Mouse (Mus musculus) midbrain, embryonic 14.5 days (tissue): ENCODE results near the gene Plk3. TPM values are rescaled to one million over a fixed set of nuclear protein-coding genes. Genes with fewer than 3 reads are reported as not detected.

ENCODE experiments used
- ATAC-seq: fragments of 200-750 bp; cut with Nextera tagmentation; 2 replicates; pipeline ENCODE4 v1.8.0; 2017; ENCODE audit warnings: moderate number of reproducible peaks, moderate library complexity; ENCODE audit not compliant: low FRiP score, low TSS enrichment
- DNase-seq: peaks from one replicate; pipeline ENCODE4 v3.0.0-alpha.2; 2015
- H3K27ac ChIP-seq: fragments of 300-500 bp; sonication (generic); replicated peaks from 2 replicates; pipeline ENCODE4 v1.5.1; 2014; ENCODE audit warnings: mild to moderate bottlenecking, low read depth, low read length, moderate library complexity
- H3K27me3 ChIP-seq: fragments of 300-500 bp; sonication (generic); 2 replicates; pipeline ENCODE4 v1.6.1; 2014; ENCODE audit warnings: low read length, control low read depth, mixed read lengths; ENCODE audit not compliant: control insufficient read depth, insufficient read depth
- H3K36me3 ChIP-seq: fragments of 300-500 bp; sonication (generic); 2 replicates; pipeline ENCODE4 v1.6.1; 2014; ENCODE audit warnings: low read length, control low read depth; ENCODE audit not compliant: control insufficient read depth, insufficient read depth
- H3K4me1 ChIP-seq: fragments of 300-500 bp; sonication (generic); 2 replicates; pipeline ENCODE4 v1.6.1; 2014; ENCODE audit warnings: mild to moderate bottlenecking, antibody characterized with exemption, low read length, control low read depth; ENCODE audit not compliant: control insufficient read depth, insufficient read depth
- H3K4me2 ChIP-seq: fragments of 300-500 bp; sonication (generic); 2 replicates; pipeline ENCODE4 v1.6.1; 2014; ENCODE audit warnings: mild to moderate bottlenecking, low read length, moderate library complexity
- H3K4me3 ChIP-seq: fragments of 300-500 bp; sonication (generic); replicated peaks from 2 replicates; pipeline ENCODE4 v1.5.1; 2014; ENCODE audit warnings: low read depth, low read length
- H3K9ac ChIP-seq: fragments of 300-500 bp; sonication (generic); replicated peaks from 2 replicates; pipeline ENCODE4 v1.6.1; 2014; ENCODE audit warnings: mild to moderate bottlenecking, low read length, moderate library complexity
- H3K9me3 ChIP-seq: fragments of 300-500 bp; sonication (generic); 2 replicates; pipeline ENCODE4 v1.6.1; 2016; ENCODE audit warnings: low read length, control low read depth, mixed read lengths; ENCODE audit not compliant: control insufficient read depth
- WGBS: fragments of 180-500 bp; shearing (Covaris S2); extraction: QIAGEN DNeasy Blood & Tissue Kit; methylation state at CpG from one replicate; pipeline ENCODE4 v1.1.7; 2014; 5-methylcytosine and 5-hydroxymethylcytosine counted together
- polyA plus RNA-seq: library from polyadenylated mRNA; unstranded; fragments of >200 nt; fragmentation: Nextera tagmentation; extraction: Ambion mirVana; gene quantifications from 2 replicates; pipeline ENCODE4 v1.2.1, GENCODE M21; 2014

The Plk3 gene
- polyA plus RNA-seq, 1 experiment from 2014 or later, result 17.5 TPM

DNA sequence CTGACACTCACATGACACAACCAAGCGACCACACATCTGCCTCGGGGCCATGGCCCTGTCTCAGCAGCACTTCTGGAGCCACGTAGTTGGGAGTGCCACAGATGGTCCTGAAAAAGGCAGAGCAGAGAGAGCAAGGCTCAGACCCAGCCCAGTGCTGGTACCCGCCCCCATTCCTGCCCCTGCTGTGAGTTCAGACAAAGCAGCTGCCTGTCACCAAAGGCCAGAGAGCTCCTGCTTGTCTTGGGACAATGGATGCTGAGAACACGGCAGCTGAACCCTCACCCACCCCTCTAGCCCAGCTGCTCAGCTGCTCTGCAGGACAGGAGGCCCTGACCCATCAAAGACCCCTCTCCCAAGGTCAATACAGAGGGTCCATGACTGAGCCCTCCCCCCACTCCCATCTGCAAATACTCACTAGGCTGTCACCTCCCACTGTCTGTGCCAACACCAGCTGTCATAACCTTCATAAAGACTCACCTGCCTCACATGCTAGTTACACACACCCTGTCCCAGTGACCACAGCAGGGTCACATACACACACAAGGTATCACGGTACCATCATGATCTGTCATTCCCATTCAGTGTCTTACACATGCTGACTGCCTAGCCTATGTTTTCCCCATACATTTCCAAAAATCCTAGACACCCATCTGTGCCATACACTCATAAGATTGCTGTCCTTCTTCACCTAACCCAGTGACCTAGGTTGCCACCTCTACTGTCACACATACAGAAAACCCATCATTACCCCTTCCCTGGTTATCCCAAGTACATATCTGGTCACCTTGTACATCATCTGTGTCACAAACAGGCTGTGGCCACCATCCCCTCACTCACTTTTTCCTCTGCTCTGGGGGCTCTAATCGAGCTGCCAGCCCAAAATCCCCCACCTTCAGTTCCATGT is 1.6 kb downstream of the Plk3 start:
- ATAC-seq (peak; percentile 47), DNase-seq (peak; percentile 64)
- H3K36me3 ChIP-seq, result peaks cover 23% of the 10 kb centered on the region
- peak overlapping the region; percentile 86 for H3K4me2 ChIP-seq
- no peaks in the 10 kb centered on the region for H3K9me3 ChIP-seq
- H3K4me1 ChIP-seq, result peaks cover 18% of the 10 kb centered on the region
- H3K9ac ChIP-seq, result peak overlapping the region; percentile 82
- 6% methylated on average over 7 of the region's 7 CpGs for WGBS
- peak overlapping the region; percentile 55 for H3K27ac ChIP-seq
- H3K4me3 ChIP-seq, result peak overlapping the region; percentile 94
- no peaks in the 10 kb centered on the region for H3K27me3 ChIP-seq

DNA sequence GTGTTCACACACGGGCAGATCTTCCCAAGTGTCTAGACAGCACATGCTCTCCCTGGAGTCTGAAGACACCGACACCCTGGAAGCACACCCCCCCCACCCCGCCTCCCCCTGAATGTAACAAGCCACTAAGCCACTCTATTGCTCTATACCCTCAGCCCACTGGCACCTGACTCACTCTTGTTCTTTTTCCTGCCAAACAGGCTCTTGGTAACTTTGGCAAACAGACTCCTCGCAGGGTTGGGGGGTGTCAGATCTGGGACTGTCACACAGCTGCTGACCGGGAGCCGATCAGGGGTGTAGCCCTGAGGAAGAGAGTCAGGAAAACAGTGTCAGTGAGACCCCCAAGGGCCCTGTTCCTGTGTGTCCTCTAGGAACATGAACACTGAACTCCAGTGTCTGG is 2.6 kb downstream of the Plk3 start:
- Histone ChIP-seq H3K4me3 (no peak overlapping the region), H3K9ac (no peak overlapping the region; the same call in 1 of the 2 replicates), H3K27ac (no peak overlapping the region; the same call in 1 of the 2 replicates), H3K27me3 (no peaks in the 10 kb centered on the region), H3K36me3 (peaks cover 24% of the 10 kb centered on the region), H3K4me1 (peaks cover 18% of the 10 kb centered on the region), H3K4me2 (peak overlapping the region; percentile 86), H3K9me3 (no peaks in the 10 kb centered on the region)
- ATAC-seq (no peak), DNase-seq (no peak)
- WGBS, result 40% methylated on average over 6 of the region's 6 CpGs

DNA sequence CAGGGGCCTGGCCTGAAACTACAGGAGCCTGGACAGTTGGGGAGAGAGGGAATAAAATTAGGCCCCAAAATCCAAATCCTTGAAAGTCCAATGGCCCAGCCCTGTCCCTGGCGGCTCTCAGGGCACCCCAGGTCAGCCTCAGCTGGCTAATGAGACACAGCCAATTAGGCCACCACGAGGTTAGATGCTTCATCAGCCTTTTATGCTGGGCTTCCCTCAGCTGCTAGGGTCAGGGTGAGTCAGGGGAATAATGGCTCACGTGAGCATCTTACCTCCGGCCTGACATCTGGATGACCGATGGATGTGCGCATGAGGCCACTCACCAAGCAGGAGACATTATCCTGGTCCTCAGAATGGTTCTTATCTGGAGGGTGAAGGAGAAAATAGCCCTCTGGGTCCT is 3.0 kb downstream of the Plk3 start:
- H3K27ac ChIP-seq, result no peak overlapping the region
- no peak for ATAC-seq
- H3K4me2 ChIP-seq, result no peak overlapping the region
- H3K27me3 ChIP-seq, result no peaks in the 10 kb centered on the region
- H3K9me3 ChIP-seq, result no peaks in the 10 kb centered on the region
- H3K4me3 ChIP-seq, result no peak overlapping the region
- H3K9ac ChIP-seq, result no peak overlapping the region
- H3K36me3 ChIP-seq, result peaks cover 24% of the 10 kb centered on the region
- H3K4me1 ChIP-seq, result peaks cover 20% of the 10 kb centered on the region
- 49% methylated on average over 6 of the region's 6 CpGs for WGBS
- no peak for DNase-seq

DNA sequence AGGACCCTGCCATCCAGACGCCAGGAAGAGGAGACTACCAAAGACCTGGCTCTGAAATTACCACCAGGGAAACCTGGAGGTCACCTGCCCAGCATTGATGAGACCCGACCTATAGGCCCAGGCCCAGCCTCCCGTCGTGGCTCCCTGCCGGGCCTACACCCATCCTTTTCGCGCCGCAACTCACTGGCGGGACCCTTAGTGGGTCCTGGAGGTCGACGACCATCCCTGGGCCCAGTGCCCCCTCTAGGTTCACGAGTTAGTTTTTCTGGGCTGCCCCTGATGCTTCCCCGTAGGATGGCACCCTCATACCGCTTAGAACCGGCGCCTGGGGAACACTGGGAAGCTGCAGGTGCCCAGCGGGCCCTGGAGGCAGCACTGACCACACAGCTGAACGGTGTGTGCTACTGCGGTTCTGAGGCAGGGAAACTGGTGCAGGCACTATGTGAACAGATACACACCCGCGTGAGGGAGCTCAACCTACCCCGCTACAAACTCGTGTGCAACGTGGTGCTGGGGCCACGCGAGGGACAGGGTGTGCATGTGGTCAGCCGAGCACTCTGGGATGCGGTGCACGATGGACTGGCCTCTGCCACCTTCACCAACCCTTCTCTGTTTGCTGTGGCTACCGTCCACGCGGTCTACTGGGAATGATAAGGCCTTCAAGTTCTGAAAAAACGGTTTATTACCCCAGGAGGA is 5.6 kb downstream of the Plk3 start:
- DNase-seq, result no peak
- no peak overlapping the region for H3K9ac ChIP-seq
- 90% methylated on average over 33 of the region's 33 CpGs for WGBS
- no peak overlapping the region for H3K4me3 ChIP-seq
- H3K27me3 ChIP-seq, result no peaks in the 10 kb centered on the region
- no peak for ATAC-seq
- H3K36me3 ChIP-seq, result peaks cover 24% of the 10 kb centered on the region
- no peaks in the 10 kb centered on the region for H3K9me3 ChIP-seq
- H3K4me2 ChIP-seq, result no peak overlapping the region
- H3K4me1 ChIP-seq, result peaks cover 34% of the 10 kb centered on the region
- H3K27ac ChIP-seq, result no peak overlapping the region

DNA sequence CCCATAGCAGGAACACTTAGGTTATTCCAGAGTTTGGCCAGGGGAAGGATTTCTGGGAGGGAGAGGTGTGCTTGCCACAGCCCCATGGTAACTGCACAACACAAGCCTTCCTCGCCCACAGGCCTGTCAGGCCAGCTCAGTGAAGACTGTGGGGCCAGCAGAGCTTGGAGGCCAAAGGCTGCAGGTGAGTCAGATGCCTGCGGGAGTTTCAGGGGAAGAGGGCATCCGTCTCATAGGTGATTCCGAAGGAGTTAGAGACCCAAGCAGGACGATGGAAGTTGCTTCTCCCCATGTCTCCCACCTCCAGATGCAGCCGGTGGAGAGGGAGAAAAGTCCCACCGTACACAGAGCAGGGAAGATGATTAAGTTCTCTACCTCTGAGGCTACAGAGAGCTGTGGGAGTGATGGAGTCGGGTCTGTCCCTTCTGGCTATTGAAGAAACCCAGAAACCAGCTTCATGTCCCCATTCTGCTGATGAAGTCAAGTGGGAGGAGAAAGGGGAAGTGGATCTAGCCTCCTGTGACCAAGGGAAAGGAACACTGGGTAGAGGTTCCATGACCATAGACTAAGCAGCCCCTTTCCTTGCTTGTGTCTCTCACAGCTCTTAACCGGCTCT is 7.0 kb downstream of the Plk3 start, which contains the start of gene Tctex1d4:
Gene Tctex1d4, plus strand, starts transcription at position 120 of the 616 bp plus-strand sequence.
- no peak within 1 kb of the TSS for H3K4me2 ChIP-seq
- H3K27ac ChIP-seq, result peak within 1 kb of the TSS; percentile 56
- 88% methylated on average over 9 of the region's 9 CpGs for WGBS
- H3K9me3 ChIP-seq, result no peaks in the 10 kb centered on the region
- DNase-seq (no peak), ATAC-seq (no peak)
- no peak within 1 kb of the TSS for H3K4me3 ChIP-seq
- 0 out of 2 replicates have a peak within 1 kb of the TSS, but pooled peaks have one; percentile 2 for H3K9ac ChIP-seq
- H3K36me3 ChIP-seq, result peaks cover 24% of the 10 kb centered on the region
- no peaks in the 10 kb centered on the region for H3K27me3 ChIP-seq
- H3K4me1 ChIP-seq, result peaks cover 23% of the 10 kb centered on the region

DNA sequence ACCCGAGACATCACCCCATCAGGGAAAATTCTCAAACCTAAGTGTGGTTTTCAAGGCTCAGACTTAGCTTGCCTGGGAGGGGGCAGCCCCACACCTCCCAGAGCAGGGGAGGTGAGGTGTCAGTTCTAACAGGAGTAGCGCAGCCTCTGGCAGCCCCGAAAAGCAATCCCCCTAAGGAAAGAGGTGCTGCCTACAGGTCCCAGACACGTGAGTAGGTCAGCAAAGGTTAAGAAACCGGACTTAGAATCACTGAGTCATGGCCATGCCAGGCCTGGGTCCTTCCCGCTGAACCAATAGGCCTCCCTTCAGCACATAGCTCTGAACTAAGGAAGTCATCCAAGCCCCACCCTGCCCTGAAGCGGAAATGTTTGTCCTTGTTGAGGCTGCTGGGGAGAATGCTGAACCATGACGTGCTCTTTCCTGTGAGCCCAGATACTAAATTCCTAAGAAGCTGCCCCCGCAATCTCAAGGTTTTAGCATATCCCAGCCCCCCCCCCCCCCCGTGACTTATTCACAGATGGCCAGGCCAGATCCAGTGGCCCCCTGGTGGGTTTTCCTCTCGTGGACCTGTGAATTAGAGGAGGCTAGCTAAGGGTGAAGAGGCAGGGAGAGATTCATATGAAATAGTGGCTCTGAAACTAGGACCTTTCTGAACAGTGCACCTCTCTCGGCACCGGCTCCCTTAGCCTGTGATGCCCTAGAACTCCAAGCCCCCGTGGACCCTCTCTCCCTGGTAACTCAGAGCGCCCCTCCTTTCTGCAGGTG is 7.7 kb downstream of the Plk3 start:
- Histone ChIP-seq H3K4me1 (peaks cover 17% of the 10 kb centered on the region), H3K4me2 (no peak overlapping the region), H3K9ac (0 out of 2 replicates have a peak overlapping the region, but pooled peaks have one; percentile 2), H3K4me3 (no peak overlapping the region), H3K36me3 (peaks cover 24% of the 10 kb centered on the region), H3K27me3 (no peaks in the 10 kb centered on the region), H3K9me3 (no peaks in the 10 kb centered on the region), H3K27ac (peak overlapping the region; percentile 56)
- ATAC-seq (0 out of 2 replicates have a peak, but pooled peaks have one; percentile 12), DNase-seq (peak; percentile 37)
- WGBS, result 39% methylated on average over 15 of the region's 15 CpGs

DNA sequence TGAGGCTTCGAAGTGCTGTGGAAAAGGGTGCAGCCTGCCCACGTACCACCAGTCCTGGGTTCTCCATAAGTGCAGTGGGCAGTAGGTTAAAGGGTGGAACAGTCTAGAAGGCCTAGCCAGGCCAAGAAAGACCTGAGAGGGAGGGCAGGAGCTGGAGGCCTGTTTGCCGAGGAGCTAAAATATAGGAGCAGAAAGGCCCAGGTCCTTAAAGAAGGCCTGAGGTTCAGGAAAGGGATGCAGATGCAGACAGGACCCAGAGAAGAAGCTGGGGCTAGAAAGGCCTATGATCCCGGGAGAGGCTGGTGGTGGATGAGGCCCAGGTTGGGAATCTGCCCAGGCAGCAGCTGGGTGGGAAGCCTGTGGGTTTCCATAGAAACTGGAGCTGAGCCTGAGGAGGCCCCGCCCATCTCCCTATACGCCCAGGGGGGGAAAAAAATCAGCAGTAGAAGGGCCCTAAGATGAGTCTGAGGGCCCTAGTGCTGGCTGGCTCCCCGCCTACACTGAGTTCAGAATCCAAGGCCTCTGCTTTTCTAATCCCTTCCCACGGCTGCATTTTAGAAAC is 8.3 kb downstream of the Plk3 start, which contains the start of gene Btbd19:
Gene Btbd19, minus strand, starts transcription at position 378 of the 562 bp plus-strand sequence.
- ATAC-seq, result peak; percentile 24; the same call in 1 of the 2 replicates
- Histone ChIP-seq H3K9me3 (no peaks in the 10 kb centered on the region), H3K27me3 (no peaks in the 10 kb centered on the region), H3K36me3 (peaks cover 22% of the 10 kb centered on the region), H3K4me3 (no peak within 1 kb of the TSS), H3K27ac (peak within 1 kb of the TSS; percentile 56), H3K4me2 (no peak within 1 kb of the TSS), H3K4me1 (peaks cover 15% of the 10 kb centered on the region), H3K9ac (peak within 1 kb of the TSS; percentile 2; the same call in 1 of the 2 replicates)
- 22% methylated on average over 8 of the region's 8 CpGs for WGBS
- DNase-seq, result peak; percentile 77
